Mouse (Mus musculus) stomach, embryonic 15.5 days (tissue): ENCODE data around the gene Lamb2. TPM values are rescaled to one million over a fixed set of nuclear protein-coding genes. Genes with fewer than 3 reads are reported as not detected.

Source experiments
- ATAC-seq: fragments of 200-750 bp; cut with Nextera tagmentation; 2 replicates; pipeline ENCODE4 v1.8.0; 2017; ENCODE audit warnings: low read depth, moderate number of reproducible peaks, moderate TSS enrichment; ENCODE audit not compliant: insufficient read depth, low FRiP score
- H3K27ac ChIP-seq: fragments of 300-500 bp; sonication (generic); 2 replicates; pipeline ENCODE4 v1.5.1; 2015; ENCODE audit warnings: mild to moderate bottlenecking, inconsistent platforms
- H3K27me3 ChIP-seq: fragments of 300-500 bp; sonication (generic); replicated peaks from 2 replicates; pipeline ENCODE4 v1.6.1; 2015; ENCODE audit warnings: inconsistent platforms
- H3K36me3 ChIP-seq: fragments of 300-500 bp; sonication (generic); 2 replicates; pipeline ENCODE4 v1.6.1; 2015; ENCODE audit warnings: inconsistent platforms
- H3K4me1 ChIP-seq: fragments of 300-500 bp; sonication (generic); 2 replicates; pipeline ENCODE4 v1.6.1; 2015; ENCODE audit warnings: inconsistent platforms
- H3K4me2 ChIP-seq: fragments of 300-500 bp; sonication (generic); 2 replicates; pipeline ENCODE4 v1.6.1; 2015; ENCODE audit warnings: mild to moderate bottlenecking, inconsistent platforms
- H3K4me3 ChIP-seq: fragments of 300-500 bp; sonication (generic); replicated peaks from 2 replicates; pipeline ENCODE4 v1.5.1; 2015; ENCODE audit warnings: inconsistent platforms
- H3K9ac ChIP-seq: fragments of 300-500 bp; sonication (generic); 2 replicates; pipeline ENCODE4 v1.6.1; 2015; ENCODE audit warnings: inconsistent platforms
- H3K9me3 ChIP-seq: fragments of 300-500 bp; sonication (generic); 2 replicates; pipeline ENCODE4 v1.6.1; 2016; ENCODE audit warnings: inconsistent platforms
- WGBS: fragments of 180-500 bp; shearing (Covaris S2); methylation state at CpG from one replicate; pipeline ENCODE4 v1.1.7; 2015; 5-methylcytosine and 5-hydroxymethylcytosine counted together
- polyA plus RNA-seq: library from polyadenylated mRNA; unstranded; fragments of >200 nt; fragmentation: Nextera tagmentation; extraction: Ambion mirVana; gene quantifications from 2 replicates; pipeline ENCODE4 v1.2.1, GENCODE M21; 2015

Lamb2 gene
- polyA plus RNA-seq, 1 experiment from 2014 or later = 46.6 TPM

DNA sequence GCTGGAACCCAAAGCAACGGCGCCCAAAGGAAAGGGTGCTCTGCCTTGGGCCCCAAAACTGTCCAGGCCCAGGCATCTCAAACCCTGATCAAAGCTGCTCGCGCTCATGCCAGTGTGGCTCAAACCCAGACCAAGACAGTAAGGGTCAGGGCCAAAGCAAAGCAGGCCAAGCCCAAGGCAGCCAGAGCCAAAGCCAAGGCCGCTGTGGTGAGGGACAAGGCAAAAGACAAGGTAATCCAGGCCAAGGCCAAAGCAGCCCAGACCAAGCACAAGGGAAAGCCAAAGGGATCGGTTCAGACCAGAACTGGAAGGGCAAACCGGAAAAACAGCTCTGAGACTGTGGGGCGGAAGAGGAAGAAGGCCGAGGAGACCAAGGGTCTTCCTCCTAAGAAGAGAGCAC lies 15.8 kb upstream of the Lamb2 start:
- Histone ChIP-seq H3K36me3 (peaks cover 33% of the 10 kb centered on the region), H3K4me1 (peaks cover 25% of the 10 kb centered on the region), H3K27me3 (no peaks in the 10 kb centered on the region), H3K27ac (no peak overlapping the region), H3K9me3 (no peaks in the 10 kb centered on the region), H3K4me2 (no peak overlapping the region), H3K4me3 (no peak overlapping the region), H3K9ac (no peak overlapping the region)
- 94% methylated on average over 9 of the region's 9 CpGs for WGBS
- no peak for ATAC-seq

DNA sequence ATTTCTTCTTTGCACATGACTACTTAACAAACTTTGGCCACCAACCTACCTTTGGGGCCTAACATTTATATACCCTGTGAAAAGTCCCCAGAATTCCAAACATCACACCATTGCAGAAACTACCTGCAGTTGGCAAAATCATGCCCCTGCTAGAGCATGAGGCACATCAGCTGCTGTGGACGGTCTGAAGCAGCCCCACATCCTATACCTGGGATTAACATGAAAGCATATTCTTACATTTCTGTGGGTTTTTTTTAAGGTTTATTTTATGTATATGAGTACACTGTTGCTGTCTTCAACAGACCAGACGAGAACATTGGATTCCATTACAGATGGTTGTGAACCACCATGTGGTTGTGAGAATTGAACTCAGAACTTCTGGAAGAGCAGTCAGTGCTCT lies 13.3 kb upstream of the Lamb2 start:
- no peak overlapping the region for H3K4me3 ChIP-seq

DNA sequence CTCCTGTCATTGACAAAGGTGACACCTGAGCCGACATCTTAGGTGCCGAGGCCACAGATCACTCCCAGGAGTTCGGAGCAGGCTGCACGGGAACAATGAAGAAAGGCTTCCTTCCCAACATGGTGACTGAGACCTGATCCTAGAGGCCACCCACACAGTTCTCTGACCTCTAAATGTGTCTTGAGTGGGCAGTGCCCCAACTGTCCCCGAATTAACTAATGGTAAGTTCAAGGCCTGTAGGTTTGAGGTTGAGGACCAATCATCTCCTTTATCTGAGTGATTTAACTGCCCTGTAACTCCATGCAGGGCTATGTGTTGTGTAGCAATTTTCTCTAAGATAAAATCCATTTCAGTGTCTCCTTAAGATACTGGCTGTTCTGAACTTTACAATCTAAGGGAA lies 10.1 kb upstream of the Lamb2 start:
- Histone ChIP-seq H3K9me3 (no peaks in the 10 kb centered on the region), H3K27me3 (no peaks in the 10 kb centered on the region), H3K9ac (no peak overlapping the region), H3K36me3 (peaks cover 20% of the 10 kb centered on the region), H3K4me1 (no peaks in the 10 kb centered on the region), H3K27ac (no peak overlapping the region), H3K4me3 (no peak overlapping the region), H3K4me2 (no peak overlapping the region)
- ATAC-seq = no peak
- 63% methylated on average over 5 of the region's 5 CpGs for WGBS

More for the DNA sequence above, 13.3 kb upstream of the Lamb2 start:
- peaks cover 24% of the 10 kb centered on the region for H3K4me1 ChIP-seq
- H3K4me2 ChIP-seq = no peak overlapping the region
- peaks cover 33% of the 10 kb centered on the region for H3K36me3 ChIP-seq
- 88% methylated on average over 2 of the region's 2 CpGs for WGBS
- no peaks in the 10 kb centered on the region for H3K9me3 ChIP-seq
- ATAC-seq = no peak
- no peak overlapping the region for H3K9ac ChIP-seq
- H3K27me3 ChIP-seq = no peaks in the 10 kb centered on the region
- H3K27ac ChIP-seq = no peak overlapping the region

DNA sequence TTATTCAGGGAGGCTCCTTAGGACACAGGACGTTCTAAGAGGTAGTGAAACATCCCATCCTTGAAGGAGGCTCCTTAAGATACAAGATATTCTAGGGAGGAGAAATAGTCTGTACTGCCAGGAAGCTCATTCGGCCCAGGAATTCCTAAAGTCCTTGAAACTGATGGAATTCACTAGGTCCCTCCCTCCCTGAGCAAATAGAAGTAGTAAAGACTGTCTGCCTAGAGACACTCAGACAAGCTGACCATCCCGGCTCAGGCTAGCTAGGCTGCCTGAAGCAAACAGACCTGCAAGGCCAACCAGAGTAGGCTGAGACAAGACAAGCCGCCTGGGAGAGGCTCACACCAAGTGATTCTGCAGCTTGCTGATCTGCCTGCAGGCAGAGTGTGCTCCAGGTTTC lies 9.7 kb upstream of the Lamb2 start:
- no peak for ATAC-seq
- no peak overlapping the region for H3K27ac ChIP-seq
- WGBS = 51% methylated on average over 4 of the region's 4 CpGs
- H3K9ac ChIP-seq = no peak overlapping the region
- H3K4me2 ChIP-seq = no peak overlapping the region
- H3K9me3 ChIP-seq = no peaks in the 10 kb centered on the region
- H3K4me1 ChIP-seq = no peaks in the 10 kb centered on the region
- H3K27me3 ChIP-seq = no peaks in the 10 kb centered on the region
- peaks cover 16% of the 10 kb centered on the region for H3K36me3 ChIP-seq
- no peak overlapping the region for H3K4me3 ChIP-seq

DNA sequence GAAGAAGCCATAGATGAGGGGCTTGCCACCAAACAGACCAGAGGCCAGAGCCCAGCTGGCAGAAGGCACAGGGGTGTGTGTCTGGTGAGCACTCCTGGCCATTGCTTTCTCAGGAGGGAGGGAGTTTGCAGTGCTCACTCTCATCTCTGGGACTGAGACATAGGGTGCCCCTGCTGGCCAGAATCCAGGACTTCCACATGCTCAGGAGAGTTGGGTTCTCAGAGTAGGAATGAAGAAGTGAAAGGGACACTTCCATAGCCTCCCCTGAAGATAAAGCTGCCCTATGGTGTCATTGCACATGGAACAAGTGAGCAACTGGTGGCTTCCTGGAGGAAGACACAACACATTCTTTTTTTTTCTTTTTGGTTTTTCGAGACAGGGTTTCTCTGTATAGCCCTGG lies 5.0 kb upstream of the Lamb2 start:
- H3K9me3 ChIP-seq = no peaks in the 10 kb centered on the region
- WGBS = 71% methylated on average over 1 of the region's 1 CpGs

DNA sequence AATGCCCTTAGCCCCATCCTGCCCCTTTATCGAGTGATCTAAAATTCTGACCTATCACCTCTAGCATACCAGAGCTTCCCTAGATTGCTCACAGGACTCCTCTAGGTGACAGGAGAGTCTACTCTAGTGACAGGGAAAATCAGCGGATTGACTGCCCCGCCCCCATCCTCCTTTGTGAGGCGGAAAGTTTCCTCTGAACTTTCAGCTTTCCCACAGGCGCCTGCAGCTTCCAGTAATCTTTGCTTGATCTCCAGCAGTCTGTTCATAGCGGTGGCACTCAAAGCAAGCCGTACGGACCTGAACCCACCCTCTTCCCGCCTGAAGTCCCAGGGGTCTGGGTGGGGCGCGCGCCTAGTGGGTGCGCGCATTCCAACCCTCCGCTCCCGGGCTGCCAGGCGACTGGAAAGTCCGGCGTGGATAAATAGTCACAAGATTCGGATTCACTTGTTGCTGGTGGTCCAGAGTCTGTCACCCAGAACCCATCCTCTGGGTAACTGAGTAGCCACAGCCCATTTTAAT lies 839 bp upstream of the Lamb2 start:
- no peaks in the 10 kb centered on the region for H3K27me3 ChIP-seq
- H3K4me2 ChIP-seq = peak overlapping the region; percentile 83
- peak; percentile 79 for ATAC-seq
- peaks cover 21% of the 10 kb centered on the region for H3K4me1 ChIP-seq
- peak overlapping the region; percentile 92 for H3K27ac ChIP-seq
- no peaks in the 10 kb centered on the region for H3K9me3 ChIP-seq
- peak overlapping the region; percentile 54 for H3K4me3 ChIP-seq
- peaks cover 22% of the 10 kb centered on the region; the same call in 1 of the 2 replicates for H3K36me3 ChIP-seq
- no peak overlapping the region for H3K9ac ChIP-seq
- WGBS = under 1% methylated on average over 20 of the region's 20 CpGs

More for the DNA sequence above, 5.0 kb upstream of the Lamb2 start:
- H3K4me1 ChIP-seq = peaks cover 7% of the 10 kb centered on the region; the same call in 1 of the 2 replicates
- H3K4me2 ChIP-seq = no peak overlapping the region
- ATAC-seq = no peak
- H3K9ac ChIP-seq = no peak overlapping the region
- no peak overlapping the region for H3K27ac ChIP-seq
- no peaks in the 10 kb centered on the region for H3K36me3 ChIP-seq
- H3K27me3 ChIP-seq = no peaks in the 10 kb centered on the region
- H3K4me3 ChIP-seq = no peak overlapping the region

DNA sequence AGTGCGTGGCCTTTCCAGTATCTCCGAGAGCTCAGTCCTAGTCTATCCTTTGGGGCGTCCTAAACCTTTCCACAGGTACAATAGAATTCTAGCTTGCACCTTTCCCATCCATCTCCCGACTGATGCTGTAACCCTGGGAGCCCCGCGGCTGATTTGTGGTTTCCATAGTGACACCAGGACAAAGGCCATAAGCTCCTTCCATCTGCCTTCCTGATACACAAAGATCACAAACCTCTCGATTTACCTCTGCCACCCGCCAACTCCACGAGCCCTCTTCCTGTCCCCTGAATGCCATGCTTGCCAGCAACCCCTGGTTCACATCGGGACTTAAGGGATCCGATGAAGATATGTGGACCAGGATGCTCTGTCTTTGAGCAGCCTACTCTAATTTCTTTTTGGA lies 295 bp upstream of the Lamb2 start:
- H3K9ac ChIP-seq = no peak overlapping the region
- no peak; the same call in 1 of the 2 replicates for ATAC-seq

DNA sequence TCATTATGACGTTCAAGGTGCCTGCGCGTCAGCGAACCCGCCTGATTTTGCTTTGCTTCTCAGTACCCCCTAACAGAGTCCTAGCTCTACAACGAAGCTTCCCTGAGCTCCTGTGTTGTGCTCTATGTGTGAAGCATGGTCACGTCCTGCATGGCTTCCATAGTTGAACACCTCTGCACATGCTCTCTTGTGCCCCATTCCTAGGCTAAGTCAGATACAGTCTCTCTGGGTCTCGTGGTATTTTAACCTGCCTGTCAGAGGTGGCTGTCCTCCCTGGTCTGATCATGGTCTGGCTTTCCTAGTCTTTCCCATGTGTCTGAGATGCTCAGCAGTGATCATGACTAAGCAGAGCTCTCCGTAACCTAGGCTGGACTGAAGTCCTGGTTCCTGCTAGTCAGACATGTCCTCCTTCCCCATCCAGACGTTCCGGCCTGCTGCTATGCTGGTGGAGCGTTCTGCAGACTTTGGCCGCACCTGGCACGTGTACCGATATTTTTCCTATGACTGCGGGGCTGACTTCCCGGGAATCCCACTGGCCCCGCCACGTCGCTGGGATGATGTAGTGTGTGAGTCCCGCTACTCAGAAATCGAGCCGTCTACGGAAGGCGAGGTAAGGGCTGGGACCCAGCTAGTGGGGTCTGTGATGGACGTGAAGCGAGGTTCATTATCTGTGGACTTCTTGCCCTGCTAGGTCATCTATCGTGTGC lies 1.4 kb downstream of the Lamb2 start:
- peak overlapping the region; percentile 83 for H3K4me2 ChIP-seq
- ATAC-seq = no peak
- H3K27me3 ChIP-seq = no peaks in the 10 kb centered on the region
- H3K9ac ChIP-seq = no peak overlapping the region
- no peak overlapping the region for H3K27ac ChIP-seq
- H3K36me3 ChIP-seq = peaks cover 38% of the 10 kb centered on the region; the same call in 1 of the 2 replicates
- H3K4me3 ChIP-seq = peak overlapping the region; percentile 61; the same call in 1 of the 2 replicates
- 87% methylated on average over 28 of the region's 28 CpGs for WGBS
- H3K9me3 ChIP-seq = no peaks in the 10 kb centered on the region
- H3K4me1 ChIP-seq = peaks cover 21% of the 10 kb centered on the region

More for the DNA sequence above, 295 bp upstream of the Lamb2 start:
- Histone ChIP-seq H3K9me3 (no peaks in the 10 kb centered on the region), H3K36me3 (peaks cover 27% of the 10 kb centered on the region; the same call in 1 of the 2 replicates), H3K4me2 (peak overlapping the region; percentile 83), H3K4me3 (peak overlapping the region; percentile 61), H3K27me3 (no peaks in the 10 kb centered on the region), H3K4me1 (peaks cover 21% of the 10 kb centered on the region), H3K27ac (peak overlapping the region; percentile 92)
- WGBS = 35% methylated on average over 11 of the region's 11 CpGs

DNA sequence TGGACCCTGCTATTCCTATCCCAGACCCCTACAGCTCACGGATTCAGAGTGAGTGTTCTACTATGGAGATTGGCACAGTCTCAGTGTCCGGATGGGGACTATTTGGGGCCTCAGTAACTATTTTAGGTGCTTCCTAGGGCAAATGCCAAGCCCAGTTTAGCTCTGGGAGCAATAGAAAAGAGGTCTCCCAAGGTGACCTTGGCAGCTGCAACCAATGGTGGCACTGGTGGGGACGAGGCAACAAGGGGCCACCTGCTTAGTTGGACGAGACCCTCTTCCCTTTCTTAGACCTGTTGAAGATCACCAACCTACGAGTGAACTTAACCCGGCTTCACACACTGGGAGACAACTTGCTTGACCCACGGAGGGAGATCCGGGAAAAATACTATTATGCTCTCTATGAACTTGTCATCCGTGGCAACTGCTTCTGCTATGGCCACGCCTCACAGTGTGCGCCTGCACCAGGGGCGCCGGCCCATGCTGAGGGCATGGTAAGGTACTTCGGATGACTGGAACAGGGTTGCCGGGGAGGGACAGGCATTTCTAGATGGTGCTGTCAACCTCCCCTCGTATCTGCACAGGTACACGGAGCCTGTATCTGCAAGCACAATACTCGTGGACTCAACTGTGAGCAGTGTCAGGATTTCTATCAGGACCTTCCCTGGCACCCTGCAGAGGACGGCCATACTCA lies 2.1 kb downstream of the Lamb2 start:
- 87% methylated on average over 19 of the region's 19 CpGs for WGBS
- Histone ChIP-seq H3K27me3 (no peaks in the 10 kb centered on the region), H3K9me3 (no peaks in the 10 kb centered on the region), H3K27ac (no peak overlapping the region), H3K4me2 (no peak overlapping the region), H3K4me3 (no peak overlapping the region), H3K36me3 (peaks cover 45% of the 10 kb centered on the region; the same call in 1 of the 2 replicates), H3K4me1 (peaks cover 21% of the 10 kb centered on the region), H3K9ac (no peak overlapping the region)
- ATAC-seq = no peak

DNA sequence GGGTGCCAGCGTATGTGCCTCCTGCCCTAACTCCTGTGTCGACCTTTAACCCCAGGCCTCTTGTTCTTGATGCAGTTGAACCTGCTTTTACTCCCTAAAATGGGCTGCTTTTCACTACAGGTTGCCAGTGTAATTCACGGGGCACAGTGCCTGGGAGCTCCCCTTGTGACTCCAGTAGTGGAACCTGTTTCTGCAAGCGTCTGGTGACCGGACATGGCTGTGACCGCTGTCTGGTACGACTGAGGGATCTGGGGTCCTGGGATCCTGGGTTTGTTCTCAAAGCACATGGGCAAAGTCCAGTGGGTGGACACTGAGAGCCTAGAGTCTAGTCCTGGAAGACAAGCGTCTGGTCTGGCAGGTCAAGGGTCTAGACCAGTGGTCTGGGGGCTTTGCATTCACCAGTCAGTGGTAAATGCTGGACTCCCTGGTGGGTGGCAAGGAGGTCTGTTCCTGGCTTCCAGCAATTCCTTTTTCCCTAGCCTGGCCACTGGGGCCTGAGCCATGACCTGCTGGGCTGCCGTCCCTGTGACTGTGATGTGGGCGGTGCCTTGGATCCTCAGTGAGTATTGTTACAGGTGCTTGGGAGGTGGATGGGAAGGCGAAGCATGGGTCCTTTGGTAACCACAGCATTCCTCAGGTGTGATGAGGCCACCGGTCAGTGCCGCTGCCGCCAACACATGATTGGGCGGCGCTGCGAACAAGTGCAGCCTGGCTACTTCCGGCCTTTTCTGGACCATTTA lies 3.7 kb downstream of the Lamb2 start:
- 93% methylated on average over 18 of the region's 18 CpGs for WGBS

DNA sequence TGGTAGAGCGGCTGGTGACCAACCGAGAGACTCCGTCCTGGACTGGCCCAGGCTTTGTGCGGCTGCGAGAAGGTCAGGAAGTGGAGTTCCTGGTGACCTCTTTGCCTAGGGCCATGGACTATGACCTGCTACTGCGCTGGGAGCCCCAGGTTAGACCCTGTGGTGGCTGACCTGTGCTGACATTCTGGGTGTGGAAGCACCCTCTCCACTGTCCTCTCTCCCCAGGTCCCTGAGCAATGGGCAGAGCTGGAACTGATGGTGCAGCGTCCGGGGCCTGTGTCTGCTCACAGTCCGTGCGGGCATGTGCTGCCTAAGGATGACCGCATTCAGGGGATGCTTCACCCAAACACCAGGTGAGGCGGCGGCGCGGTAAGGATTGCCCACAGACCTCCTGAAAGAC lies 4.5 kb downstream of the Lamb2 start:
- Histone ChIP-seq H3K4me2 (no peak overlapping the region), H3K36me3 (peaks cover 66% of the 10 kb centered on the region), H3K9me3 (no peaks in the 10 kb centered on the region), H3K27ac (no peak overlapping the region), H3K4me1 (peaks cover 19% of the 10 kb centered on the region), H3K9ac (no peak overlapping the region), H3K4me3 (no peak overlapping the region), H3K27me3 (no peaks in the 10 kb centered on the region)
- ATAC-seq = no peak
- WGBS = 93% methylated on average over 15 of the region's 15 CpGs

More for the DNA sequence above, 3.7 kb downstream of the Lamb2 start:
- Histone ChIP-seq H3K27me3 (no peaks in the 10 kb centered on the region), H3K9me3 (no peaks in the 10 kb centered on the region), H3K4me3 (no peak overlapping the region), H3K27ac (no peak overlapping the region), H3K36me3 (peaks cover 60% of the 10 kb centered on the region), H3K9ac (no peak overlapping the region), H3K4me2 (no peak overlapping the region), H3K4me1 (peaks cover 21% of the 10 kb centered on the region)
- ATAC-seq = no peak
